Comparison of ENCODE assay signal across 6 mouse cellular contexts in the genomic region with DNA sequence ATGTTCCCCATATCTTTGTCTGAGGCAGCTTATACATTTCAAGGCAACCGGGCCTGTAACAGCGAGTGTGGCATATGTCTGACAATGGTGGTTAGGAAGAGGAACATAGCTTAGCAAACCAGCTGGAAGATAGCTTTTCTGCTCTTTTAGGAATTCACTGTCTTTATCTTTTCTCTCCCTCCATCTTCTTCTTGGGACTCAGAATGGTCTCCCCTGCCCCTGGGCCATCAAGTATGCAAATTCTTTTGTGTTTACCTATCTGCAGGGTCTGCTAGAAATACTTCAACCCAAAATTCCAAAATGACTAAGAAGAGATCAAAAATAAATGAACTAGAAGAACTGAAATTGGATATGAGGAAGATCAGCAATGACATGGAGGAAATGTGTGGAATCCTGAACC. TPM values are rescaled to one million over a fixed set of nuclear protein-coding genes. Genes with fewer than 3 reads are reported as not detected.
"Had no signal": no experiment of that assay in that cellular context is flagged by ENCODE, and none has a peak within 500 bp of the region (broad histone marks: within the 10 kb centered on the region; RNA-seq: fewer than 3 reads in every experiment).

Gene Gm3005 (plus strand): TSS at position 301 of the 400 bp plus-strand sequence.

RNA-seq across cellular contexts. Expression of gene Gm3005, which starts in this region (rescaled TPM):
- polyA plus RNA-seq: liver, embryonic 15.5 days; liver, postnatal 0 days; lung, adult 2 months; macrophage; spleen, adult 2 months; thymus, adult 2 months had no signal
